Mouse (Mus musculus) forebrain, embryonic 14.5 days (tissue): ENCODE results near the gene Fgfr2. TPM values are rescaled to one million over a fixed set of nuclear protein-coding genes. Genes with fewer than 3 reads are reported as not detected.

Experiments used
- ATAC-seq: fragments of 200-750 bp; cut with Nextera tagmentation; 2 replicates; pipeline ENCODE4 v1.8.0; 2017; ENCODE audit warnings: mild to moderate bottlenecking, moderate library complexity
- DNase-seq: peaks from one replicate; pipeline ENCODE4 v3.0.0-alpha.2; 2015; ENCODE audit warnings: low spot score
- H3K27ac ChIP-seq: fragments of 300-500 bp; sonication (generic); 2 replicates; pipeline ENCODE4 v1.5.1; 2014; ENCODE audit warnings: low read depth, mild to moderate bottlenecking, control low read depth, low read length, moderate library complexity
- H3K27me3 ChIP-seq: fragments of 300-500 bp; sonication (generic); replicated peaks from 2 replicates; pipeline ENCODE4 v1.6.1; 2014; ENCODE audit warnings: low read length, control low read depth, mixed read lengths; ENCODE audit not compliant: control insufficient read depth, insufficient read depth
- H3K36me3 ChIP-seq: fragments of 300-500 bp; sonication (generic); 2 replicates; pipeline ENCODE4 v1.6.1; 2014; ENCODE audit warnings: low read length, control low read depth; ENCODE audit not compliant: control insufficient read depth, insufficient read depth
- H3K4me1 ChIP-seq: fragments of 300-500 bp; sonication (generic); 2 replicates; pipeline ENCODE4 v1.6.1; 2014; ENCODE audit warnings: antibody characterized with exemption, low read length, control low read depth; ENCODE audit not compliant: control insufficient read depth, insufficient read depth
- H3K4me2 ChIP-seq: fragments of 300-500 bp; sonication (generic); 2 replicates; pipeline ENCODE4 v1.6.1; 2014; ENCODE audit warnings: mild to moderate bottlenecking, control low read depth, low read length
- H3K4me3 ChIP-seq: fragments of 300-500 bp; sonication (generic); 2 replicates; pipeline ENCODE4 v1.5.1; 2014; ENCODE audit warnings: low read depth, low read length, control low read depth
- H3K9ac ChIP-seq: fragments of 300-500 bp; sonication (generic); 2 replicates; pipeline ENCODE4 v1.6.1; 2014; ENCODE audit warnings: mild to moderate bottlenecking, low read length, control low read depth, moderate library complexity
- H3K9me3 ChIP-seq: fragments of 300-500 bp; sonication (generic); replicated peaks from 2 replicates; pipeline ENCODE4 v1.6.1; 2016; ENCODE audit warnings: low read length, control low read depth, mixed read lengths; ENCODE audit not compliant: control insufficient read depth
- WGBS: fragments of 180-500 bp; shearing (Covaris S2); extraction: QIAGEN DNeasy Blood & Tissue Kit; methylation state at CpG from one replicate; pipeline ENCODE4 v1.1.7; 2014; 5-methylcytosine and 5-hydroxymethylcytosine counted together
- polyA plus RNA-seq: library from polyadenylated mRNA; unstranded; fragments of >200 nt; fragmentation: Nextera tagmentation; extraction: Ambion mirVana; gene quantifications from 2 replicates; pipeline ENCODE4 v1.2.1, GENCODE M21; 2014

Gene Fgfr2
- polyA plus RNA-seq, 1 experiment from 2014 or later = 35.9 TPM

- peaks cover 68% of the 10 kb centered on the region for H3K4me1 ChIP-seq
- H3K36me3 ChIP-seq = peaks cover 7% of the 10 kb centered on the region; the same call in 1 of the 2 replicates
- H3K4me3 ChIP-seq = peak overlapping the region; percentile 68
- peak; percentile 37 for DNase-seq
- no peak for ATAC-seq
- peak overlapping the region; percentile 84 for H3K9ac ChIP-seq
- no peaks in the 10 kb centered on the region for H3K9me3 ChIP-seq
- 28% methylated on average over 17 of the region's 17 CpGs for WGBS
- peak overlapping the region; percentile 45; the same call in 1 of the 2 replicates for H3K27ac ChIP-seq
- peak overlapping the region; percentile 79 for H3K4me2 ChIP-seq
- H3K27me3 ChIP-seq = no peaks in the 10 kb centered on the region
Observed at GRCm38 (mm10) chr7:130261684-130262527, 2861.2 kb downstream of the Fgfr2 start.

- H3K9ac ChIP-seq = peak overlapping the region; percentile 84
- no peaks in the 10 kb centered on the region for H3K27me3 ChIP-seq
- peak overlapping the region; percentile 68; the same call in 1 of the 2 replicates for H3K4me3 ChIP-seq
- H3K36me3 ChIP-seq = peaks cover 7% of the 10 kb centered on the region; the same call in 1 of the 2 replicates
- WGBS = 64% methylated on average over 20 of the region's 20 CpGs
- peak overlapping the region; percentile 79 for H3K4me2 ChIP-seq
- DNase-seq (peak; percentile 44), ATAC-seq (no peak)
- H3K27ac ChIP-seq = peak overlapping the region; percentile 9; the same call in 1 of the 2 replicates
- H3K9me3 ChIP-seq = no peaks in the 10 kb centered on the region
- H3K4me1 ChIP-seq = peaks cover 62% of the 10 kb centered on the region
Observed at GRCm38 (mm10) chr7:130260905-130261683, 2862.1 kb downstream of the Fgfr2 start.

- H3K4me2 ChIP-seq = peak overlapping the region; percentile 79
- H3K27me3 ChIP-seq = no peaks in the 10 kb centered on the region
- H3K27ac ChIP-seq = no peak overlapping the region
- H3K9me3 ChIP-seq = no peaks in the 10 kb centered on the region
- no peak overlapping the region for H3K9ac ChIP-seq
- WGBS = 25% methylated on average over 5 of the region's 5 CpGs
- H3K36me3 ChIP-seq = peaks cover 7% of the 10 kb centered on the region; the same call in 1 of the 2 replicates
- H3K4me1 ChIP-seq = peaks cover 62% of the 10 kb centered on the region
- ATAC-seq (no peak), DNase-seq (peak; percentile 58)
- H3K4me3 ChIP-seq = no peak overlapping the region
Observed at GRCm38 (mm10) chr7:130260060-130260459, 2863.1 kb downstream of the Fgfr2 start.

DNA sequence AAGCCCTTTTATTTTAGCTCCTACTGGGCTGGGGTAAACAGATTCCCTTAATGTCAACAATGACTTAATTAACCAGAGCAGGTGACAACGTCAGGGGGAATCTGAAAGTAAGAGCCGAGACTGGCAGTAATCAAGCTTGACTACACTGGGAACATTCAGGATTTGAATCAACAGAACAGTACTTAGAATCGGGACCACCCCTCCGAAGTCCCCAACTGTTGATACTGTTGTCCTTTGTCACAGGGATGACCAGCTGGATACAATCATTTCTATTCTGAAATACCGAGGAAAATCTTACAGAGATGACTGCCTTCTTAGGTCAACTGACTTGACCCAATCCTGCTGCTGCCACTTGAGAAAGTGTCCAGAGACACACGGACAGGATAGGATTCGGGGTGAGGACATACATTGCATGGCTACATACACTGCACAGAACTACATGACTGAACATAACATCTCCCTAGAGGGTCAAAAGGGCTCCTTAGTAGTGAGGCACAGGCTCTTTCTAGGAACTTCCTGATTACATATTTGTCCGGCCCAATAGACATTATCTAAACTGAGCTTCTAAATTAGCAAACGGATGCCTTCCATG is 2864.3 kb downstream of the Fgfr2 start:
- peak overlapping the region; percentile 79 for H3K4me2 ChIP-seq
- no peak overlapping the region for H3K27ac ChIP-seq
- H3K36me3 ChIP-seq = peaks cover 7% of the 10 kb centered on the region; the same call in 1 of the 2 replicates
- 19% methylated on average over 9 of the region's 9 CpGs for WGBS
- H3K9me3 ChIP-seq = no peaks in the 10 kb centered on the region
- ATAC-seq (no peak), DNase-seq (no peak)
- H3K9ac ChIP-seq = no peak overlapping the region
- H3K4me1 ChIP-seq = peaks cover 59% of the 10 kb centered on the region
- H3K4me3 ChIP-seq = no peak overlapping the region; the same call in 1 of the 2 replicates
- no peaks in the 10 kb centered on the region for H3K27me3 ChIP-seq

DNA sequence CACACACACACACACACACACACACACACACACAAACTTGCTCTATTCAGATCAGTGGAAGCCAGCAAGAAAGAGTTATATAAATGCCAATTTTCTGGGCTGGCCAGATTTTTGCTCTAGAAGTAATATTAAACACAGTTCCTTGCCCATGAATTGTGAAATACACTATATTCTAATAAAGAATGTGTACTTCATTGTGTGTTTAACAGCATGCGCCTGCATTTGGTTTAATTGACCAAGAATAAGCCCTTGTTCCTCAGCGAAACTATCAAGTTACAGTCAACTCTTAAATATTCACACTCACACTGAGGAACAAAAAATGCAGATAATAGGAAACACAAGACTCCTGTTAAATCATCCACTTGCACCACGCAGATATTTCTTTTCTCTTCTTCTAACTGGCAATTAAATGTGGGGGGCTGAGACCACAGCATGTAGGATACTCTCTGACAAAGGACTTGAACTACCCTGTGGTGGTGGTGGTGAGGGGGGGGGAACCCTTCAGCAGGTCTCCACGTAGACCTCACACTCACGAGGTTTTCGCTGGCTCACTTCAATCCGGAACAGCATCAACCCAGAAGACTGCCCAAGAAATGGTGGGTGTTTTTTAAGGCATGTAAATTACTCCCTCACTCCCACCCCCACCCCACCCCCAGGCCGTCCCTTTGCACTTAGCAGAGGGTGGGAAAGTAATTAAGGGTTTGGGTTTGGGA is 2865.0 kb downstream of the Fgfr2 start:
- 1% methylated on average over 8 of the region's 8 CpGs for WGBS
- H3K4me2 ChIP-seq = peak overlapping the region; percentile 79
- H3K9me3 ChIP-seq = no peaks in the 10 kb centered on the region
- no peak overlapping the region for H3K9ac ChIP-seq
- H3K4me1 ChIP-seq = peaks cover 53% of the 10 kb centered on the region
- no peak overlapping the region for H3K27ac ChIP-seq
- peaks cover 10% of the 10 kb centered on the region; the same call in 1 of the 2 replicates for H3K36me3 ChIP-seq
- DNase-seq (peak; percentile 67), ATAC-seq (peak; percentile 53)
- no peak overlapping the region for H3K4me3 ChIP-seq
- no peaks in the 10 kb centered on the region for H3K27me3 ChIP-seq

GRCm38 (mm10) chr7:130253264-130253663 is 2869.9 kb downstream of the Fgfr2 start:
- H3K9me3 ChIP-seq = no peaks in the 10 kb centered on the region
- H3K4me1 ChIP-seq = peaks cover 18% of the 10 kb centered on the region

DNA sequence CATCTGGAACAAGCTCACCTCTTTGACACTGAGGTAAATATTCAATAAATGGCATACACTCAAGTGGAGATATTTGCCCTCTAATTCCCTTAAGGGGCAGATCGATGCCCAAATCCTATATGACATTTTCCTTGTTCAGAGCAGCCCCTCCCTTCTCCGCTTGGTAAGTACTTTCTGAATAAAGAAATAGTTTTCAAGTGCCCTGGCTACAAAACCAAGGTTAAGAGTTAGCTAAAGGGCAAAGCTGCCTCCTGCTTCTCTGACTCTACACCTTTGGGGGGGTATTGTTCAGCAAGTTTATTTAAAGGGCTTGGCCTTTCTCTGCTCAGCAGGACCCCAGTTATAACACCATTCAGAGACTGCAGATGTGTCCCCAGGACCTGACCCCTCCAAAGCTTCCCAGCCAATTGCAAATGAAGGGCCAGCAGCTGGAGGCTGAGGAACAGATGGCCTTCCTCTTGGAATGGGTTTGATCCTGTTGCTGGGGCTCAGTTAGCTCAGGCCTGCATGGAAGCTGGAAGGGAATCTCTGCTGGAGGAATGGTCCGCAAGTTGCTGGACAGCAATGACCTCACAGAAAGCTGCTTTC is 2871.1 kb downstream of the Fgfr2 start:
- H3K9ac ChIP-seq = no peak overlapping the region
- peaks cover 14% of the 10 kb centered on the region; the same call in 1 of the 2 replicates for H3K4me1 ChIP-seq
- 0 out of 2 replicates have a peak, but pooled peaks cover 4% of the 10 kb centered on the region for H3K36me3 ChIP-seq
- no peak overlapping the region for H3K27ac ChIP-seq
- H3K27me3 ChIP-seq = no peaks in the 10 kb centered on the region
- H3K4me3 ChIP-seq = no peak overlapping the region
- 51% methylated on average over 3 of the region's 3 CpGs for WGBS
- no peak overlapping the region for H3K4me2 ChIP-seq
- H3K9me3 ChIP-seq = no peaks in the 10 kb centered on the region
- no peak for ATAC-seq
- no peak for DNase-seq

More at GRCm38 (mm10) chr7:130253264-130253663, 2869.9 kb downstream of the Fgfr2 start:
- H3K9ac ChIP-seq = no peak overlapping the region
- ATAC-seq (no peak), DNase-seq (no peak)
- H3K27me3 ChIP-seq = no peaks in the 10 kb centered on the region
- 0 out of 2 replicates have a peak, but pooled peaks cover 4% of the 10 kb centered on the region for H3K36me3 ChIP-seq
- H3K4me2 ChIP-seq = no peak overlapping the region
- 68% methylated on average over 4 of the region's 4 CpGs for WGBS
- H3K4me3 ChIP-seq = no peak overlapping the region
- H3K27ac ChIP-seq = no peak overlapping the region

- Histone ChIP-seq H3K27ac (no peak overlapping the region), H3K27me3 (no peaks in the 10 kb centered on the region), H3K4me2 (no peak overlapping the region), H3K4me1 (peaks cover 12% of the 10 kb centered on the region; the same call in 1 of the 2 replicates), H3K9me3 (no peaks in the 10 kb centered on the region), H3K9ac (no peak overlapping the region), H3K4me3 (no peak overlapping the region), H3K36me3 (0 out of 2 replicates have a peak, but pooled peaks cover 4% of the 10 kb centered on the region)
- ATAC-seq = no peak
- 70% methylated on average over 4 of the region's 4 CpGs for WGBS
- DNase-seq = no peak
Observed at GRCm38 (mm10) chr7:130250994-130251393, 2872.2 kb downstream of the Fgfr2 start.
